15 mouse cellular contexts compared by ENCODE assay signal in the genomic region with DNA sequence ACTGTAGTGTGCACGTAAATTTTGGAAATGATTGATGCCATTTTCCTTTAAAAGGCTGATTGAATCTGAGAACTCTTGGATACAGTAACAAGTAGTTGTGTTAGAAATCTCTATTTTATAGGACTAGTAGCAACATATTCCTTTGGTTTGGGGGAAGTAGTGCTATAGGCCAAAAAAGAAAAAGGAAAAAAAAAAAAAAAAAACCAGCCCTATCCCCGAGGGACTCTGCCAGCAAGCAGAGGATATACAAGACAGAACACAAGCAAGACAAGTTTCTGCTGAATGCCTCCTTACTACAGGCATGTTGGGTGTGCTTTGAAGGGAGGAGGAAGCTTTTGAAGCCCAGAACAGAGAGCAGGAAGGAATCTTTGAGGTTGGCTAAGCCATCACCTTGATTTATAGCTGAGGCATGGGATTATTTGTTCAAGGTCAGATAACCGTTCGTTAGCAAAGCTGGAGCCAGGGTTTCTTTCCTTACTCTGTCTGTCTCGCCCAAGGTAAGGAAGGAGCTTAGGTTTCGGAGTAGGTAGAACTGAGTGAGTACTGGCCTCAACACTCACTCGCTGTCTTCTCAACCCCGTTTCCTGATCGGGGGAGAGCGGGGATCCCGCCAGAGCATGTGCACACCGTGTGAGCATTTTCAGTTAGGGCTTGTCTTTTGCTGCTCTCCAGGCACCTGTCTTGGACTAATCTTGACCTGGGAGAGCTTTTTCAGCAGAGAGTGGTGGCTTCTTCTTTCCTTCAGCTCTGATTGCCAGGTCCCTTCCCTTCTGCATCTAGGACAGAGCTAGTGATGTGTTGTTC. TPM values are rescaled to one million over a fixed set of nuclear protein-coding genes. Genes with fewer than 3 reads are reported as not detected.
A peak's percentile ranks its signal among the peaks of the same experiment; 100 is the strongest.
DNase-seq lines count a peak whose midpoint lies in the region; ATAC-seq and TF ChIP-seq lines count a peak whose summit lies in the region.
"Had no signal": no experiment of that assay in that cellular context is flagged by ENCODE, and none has a peak within 500 bp of the region (broad histone marks: within the 10 kb centered on the region; RNA-seq: fewer than 3 reads in every experiment).

No protein-coding gene starts in this region.

- ATAC-seq in kidney, postnatal 0 days (replicated peaks; ENCODE audit: low FRiP score, low read depth): peak; percentile 49; the same call in 1 of the 2 replicates
- peak; percentile 44; the same call in 1 of the 2 replicates for ATAC-seq in stomach, embryonic 16.5 days (ENCODE audit: insufficient read depth, low FRiP score)
- ATAC-seq in hindbrain, embryonic 14.5 days (ENCODE audit: low FRiP score): no peak

- no peaks in the 10 kb centered on the region for H3K9me3 ChIP-seq in kidney, postnatal 0 days (replicated peaks; ENCODE audit: low read length)
- no peaks in the 10 kb centered on the region for H3K9me3 ChIP-seq in stomach, embryonic 16.5 days (replicated peaks; ENCODE audit: control insufficient read depth, low read length)
- H3K9me3 ChIP-seq in hindbrain, embryonic 14.5 days (ENCODE audit: control insufficient read depth, low read length): no peaks in the 10 kb centered on the region
- H3K9me3 ChIP-seq: hindbrain, embryonic 12.5 days; midbrain, embryonic 10.5 days had no signal

- H3K27ac ChIP-seq in kidney, postnatal 0 days: no peak overlapping the region
- H3K27ac ChIP-seq in stomach, embryonic 16.5 days (ENCODE audit: low read length): peak overlapping the region; percentile 70
- H3K27ac ChIP-seq in hindbrain, embryonic 14.5 days: no peak overlapping the region
- H3K27ac ChIP-seq: hindbrain, embryonic 12.5 days; left cerebral cortex, adult 2 months; midbrain, embryonic 10.5 days had no signal

- 30% methylated on average over 12 of the region's 12 CpGs for WGBS in kidney, postnatal 0 days
- 54% methylated on average over 12 of the region's 12 CpGs for WGBS in stomach, embryonic 16.5 days
- WGBS in hindbrain, embryonic 14.5 days: 90% methylated on average over 12 of the region's 12 CpGs

- TF ChIP-seq CTCF in kidney, postnatal 0 days (IDR thresholded peaks at IDR 0.05; ENCODE audit: low read depth): no peak

- 0 out of 2 replicates have a peak, but pooled peaks cover 4% of the 10 kb centered on the region for H3K4me1 ChIP-seq in kidney, postnatal 0 days (replicated peaks; ENCODE audit: insufficient read depth, low read length)
- H3K4me1 ChIP-seq in stomach, embryonic 16.5 days (ENCODE audit: control insufficient read depth, insufficient read depth, low read length): peaks cover 15% of the 10 kb centered on the region
- H3K4me1 ChIP-seq in hindbrain, embryonic 14.5 days (replicated peaks; ENCODE audit: control insufficient read depth, insufficient read depth, low read length): no peaks in the 10 kb centered on the region
- H3K4me1 ChIP-seq: hindbrain, embryonic 12.5 days; midbrain, embryonic 10.5 days had no signal

- H3K4me3 ChIP-seq in kidney, postnatal 0 days (replicated peaks; ENCODE audit: low read depth, low read length): no peak overlapping the region
- no peak overlapping the region for H3K4me3 ChIP-seq in stomach, embryonic 16.5 days (replicated peaks; ENCODE audit: low read length)
- H3K4me3 ChIP-seq in hindbrain, embryonic 14.5 days (replicated peaks; ENCODE audit: low read length): no peak overlapping the region
- H3K4me3 ChIP-seq: hindbrain, embryonic 12.5 days; left cerebral cortex, adult 2 months; midbrain, embryonic 10.5 days had no signal

- H3K9ac ChIP-seq in kidney, postnatal 0 days (ENCODE audit: low read depth, low read length): no peak overlapping the region
- no peak overlapping the region; the same call in 1 of the 2 replicates for H3K9ac ChIP-seq in stomach, embryonic 16.5 days (ENCODE audit: low read length)
- no peak overlapping the region for H3K9ac ChIP-seq in hindbrain, embryonic 14.5 days
- H3K9ac ChIP-seq: hindbrain, embryonic 12.5 days had no signal

- H3K36me3 ChIP-seq in kidney, postnatal 0 days (ENCODE audit: insufficient read depth, low read length): 0 out of 2 replicates have a peak, but pooled peaks cover 5% of the 10 kb centered on the region
- H3K36me3 ChIP-seq in stomach, embryonic 16.5 days (ENCODE audit: control insufficient read depth, insufficient read depth, low read length): no peaks in the 10 kb centered on the region
- peaks cover 11% of the 10 kb centered on the region for H3K36me3 ChIP-seq in hindbrain, embryonic 14.5 days (replicated peaks; ENCODE audit: control insufficient read depth, insufficient read depth)

- peak; percentile 29 for DNase-seq in adrenal gland, postnatal 14 days
- no peak for DNase-seq in adrenal gland, postnatal 10 days
- DNase-seq in kidney, postnatal 0 days (ENCODE audit: low spot score): peak; percentile 83
- no peak for DNase-seq in kidney, postnatal 36 days
- peak; percentile 26 for DNase-seq in forelimb bud, embryonic 11.5 days (ENCODE audit: low read depth, low spot score)
- no peak for DNase-seq in right cerebral cortex, postnatal 36 days (ENCODE audit: low spot score in 2 of 2)
- DNase-seq in hindbrain, embryonic 14.5 days (ENCODE audit: low spot score): no peak
- DNase-seq: cerebellum, adult 2 months; right cerebral cortex, postnatal 25 days; thymus, postnatal 25 days had no signal

- no peaks in the 10 kb centered on the region for H3K27me3 ChIP-seq in kidney, postnatal 0 days (ENCODE audit: insufficient read depth, low read length)
- no peaks in the 10 kb centered on the region for H3K27me3 ChIP-seq in stomach, embryonic 16.5 days (ENCODE audit: control insufficient read depth, insufficient read depth, low read length)
- H3K27me3 ChIP-seq in hindbrain, embryonic 14.5 days (ENCODE audit: control insufficient read depth, insufficient read depth, low read length): no peaks in the 10 kb centered on the region
- H3K27me3 ChIP-seq: hindbrain, embryonic 12.5 days had no signal

- peak overlapping the region; percentile 6; the same call in 1 of the 2 replicates for H3K4me2 ChIP-seq in kidney, postnatal 0 days (ENCODE audit: low read length)
- no peak overlapping the region for H3K4me2 ChIP-seq in stomach, embryonic 16.5 days (ENCODE audit: low read depth, low read length)
- H3K4me2 ChIP-seq in hindbrain, embryonic 14.5 days (replicated peaks): no peak overlapping the region
- H3K4me2 ChIP-seq: hindbrain, embryonic 12.5 days had no signal

RNA-seq across cellular contexts. Expression of a gene that starts 39.3 kb away (rescaled TPM):
- total RNA-seq in adrenal gland, postnatal 14 days (2021): 15.2 and 16.9 TPM in 2 replicates
- total RNA-seq in adrenal gland, postnatal 10 days (2021): 10 to 100 TPM; 11.9 to 14.2 TPM
- polyA plus RNA-seq in kidney, postnatal 0 days (2015; fragmentation: Nextera tagmentation; extraction: Ambion mirVana): 15.0 and 16.8 TPM in 2 replicates
- polyA plus RNA-seq in stomach, embryonic 16.5 days (2015; fragmentation: Nextera tagmentation; extraction: Ambion mirVana): 17.0 and 18.3 TPM in 2 replicates
- polyA plus RNA-seq in hindbrain, embryonic 14.5 days (2014; fragmentation: Nextera tagmentation; extraction: Ambion mirVana): 22.0 and 23.5 TPM in 2 replicates

RNA-seq across cellular contexts. Expression of a gene that starts 58.4 kb away (rescaled TPM):
- 1.6 and 3.6 TPM in 2 replicates for total RNA-seq in adrenal gland, postnatal 14 days (2021)
- total RNA-seq in adrenal gland, postnatal 10 days (2021): 1 to 10 TPM; 1.8 to 2.5 TPM
- polyA plus RNA-seq in kidney, postnatal 0 days (2015; fragmentation: Nextera tagmentation; extraction: Ambion mirVana): 19.2 and 19.9 TPM in 2 replicates
- polyA plus RNA-seq in stomach, embryonic 16.5 days (2015; fragmentation: Nextera tagmentation; extraction: Ambion mirVana): 0.88 and 1.4 TPM in 2 replicates
- 0.55 and 0.67 TPM in 2 replicates for polyA plus RNA-seq in hindbrain, embryonic 14.5 days (2014; fragmentation: Nextera tagmentation; extraction: Ambion mirVana)
- total RNA-seq: liver, adult 2 months had no signal
- polyA plus RNA-seq: liver, adult 2 months had no signal

Comparison
In these comparisons a context has a peak if more than half of its experiments do, and no peak if none do; other contexts are left out.
1. DNase-seq: peak in adrenal gland, postnatal 14 days (single experiment), kidney, postnatal 0 days (single experiment) and forelimb bud, embryonic 11.5 days (single experiment); none in adrenal gland, postnatal 10 days (single experiment), kidney, postnatal 36 days (0 of 2), right cerebral cortex, postnatal 36 days (0 of 2) and hindbrain, embryonic 14.5 days (single experiment).